Mouse (Mus musculus): Measurements from ENCODE around the gene Tex21. TPM values are rescaled to one million over a fixed set of nuclear protein-coding genes. Genes with fewer than 3 reads are reported as not detected.
"Not testable (repeated sequence)": the region's sequence is repeated elsewhere in the genome, so short reads cannot be mapped to it uniquely, and the experiment has no call there.

Gene Tex21
- polyA plus RNA-seq, 1 experiment from 2014 or later = not detected

GRCm38 (mm10) chr12:76230644-76231043, 15.9 kb downstream of the Tex21 start:
- no peak overlapping the region for H3K4me2 ChIP-seq (ENCODE audit: low read length)
- H3K9ac ChIP-seq (ENCODE audit: low read depth, low read length) = no peak overlapping the region
- H3K4me1 ChIP-seq (ENCODE audit: control insufficient read depth, insufficient read depth, low read depth, low read length) = no peaks in the 10 kb centered on the region
- no peak overlapping the region for H3K4me3 ChIP-seq (ENCODE audit: low read length)
- H3K9me3 ChIP-seq (ENCODE audit: control insufficient read depth, low read length) = no peaks in the 10 kb centered on the region
- no peak for ATAC-seq
- WGBS = 90% methylated on average over 6 of the region's 6 CpGs
- H3K27me3 ChIP-seq (replicated peaks; ENCODE audit: control insufficient read depth, insufficient read depth, low read length) = no peaks in the 10 kb centered on the region
- H3K36me3 ChIP-seq (ENCODE audit: control insufficient read depth, insufficient read depth, low read length) = no peaks in the 10 kb centered on the region
- H3K27ac ChIP-seq (ENCODE audit: low read depth, low read length) = no peak overlapping the region

GRCm38 (mm10) chr12:76222104-76222503, 24.4 kb downstream of the Tex21 start:
- H3K4me1 ChIP-seq (ENCODE audit: control insufficient read depth, insufficient read depth, low read depth, low read length); H3K9me3 ChIP-seq (ENCODE audit: control insufficient read depth, low read length); ATAC-seq; H3K27me3 ChIP-seq (replicated peaks; ENCODE audit: control insufficient read depth, insufficient read depth, low read length); H3K4me3 ChIP-seq (ENCODE audit: low read length); H3K9ac ChIP-seq (ENCODE audit: low read depth, low read length); H3K4me2 ChIP-seq (ENCODE audit: low read length); H3K27ac ChIP-seq (ENCODE audit: low read depth, low read length); H3K36me3 ChIP-seq (ENCODE audit: control insufficient read depth, insufficient read depth, low read length): not testable (repeated sequence)
- 66% methylated on average over 2 of the region's 8 CpGs for WGBS

GRCm38 (mm10) chr12:76216716-76217115, 29.8 kb downstream of the Tex21 start:
- Histone ChIP-seq H3K4me1 (ENCODE audit: control insufficient read depth, insufficient read depth, low read depth, low read length) (no peaks in the 10 kb centered on the region), H3K27ac (ENCODE audit: low read depth, low read length) (no peak overlapping the region), H3K27me3 (replicated peaks; ENCODE audit: control insufficient read depth, insufficient read depth, low read length) (no peaks in the 10 kb centered on the region), H3K4me3 (ENCODE audit: low read length) (no peak overlapping the region), H3K36me3 (ENCODE audit: control insufficient read depth, insufficient read depth, low read length) (no peaks in the 10 kb centered on the region), H3K4me2 (ENCODE audit: low read length) (no peak overlapping the region), H3K9ac (ENCODE audit: low read depth, low read length) (no peak overlapping the region), H3K9me3 (ENCODE audit: control insufficient read depth, low read length) (no peaks in the 10 kb centered on the region)
- WGBS = 73% methylated on average over 11 of the region's 11 CpGs
- ATAC-seq = no peak

GRCm38 (mm10) chr12:76215121-76215520, 31.4 kb downstream of the Tex21 start:
- WGBS = 27% methylated on average over 5 of the region's 5 CpGs
- Histone ChIP-seq H3K4me2 (ENCODE audit: low read length) (no peak overlapping the region), H3K27ac (ENCODE audit: low read depth, low read length) (no peak overlapping the region), H3K4me1 (ENCODE audit: control insufficient read depth, insufficient read depth, low read depth, low read length) (no peaks in the 10 kb centered on the region), H3K9ac (ENCODE audit: low read depth, low read length) (no peak overlapping the region), H3K27me3 (replicated peaks; ENCODE audit: control insufficient read depth, insufficient read depth, low read length) (no peaks in the 10 kb centered on the region), H3K36me3 (ENCODE audit: control insufficient read depth, insufficient read depth, low read length) (no peaks in the 10 kb centered on the region), H3K4me3 (ENCODE audit: low read length) (no peak overlapping the region), H3K9me3 (ENCODE audit: control insufficient read depth, low read length) (no peaks in the 10 kb centered on the region)
- ATAC-seq = no peak

- H3K27me3 ChIP-seq (replicated peaks; ENCODE audit: control insufficient read depth, insufficient read depth, low read length) = no peaks in the 10 kb centered on the region
- no peaks in the 10 kb centered on the region for H3K36me3 ChIP-seq (ENCODE audit: control insufficient read depth, insufficient read depth, low read length)
- no peak overlapping the region for H3K9ac ChIP-seq (ENCODE audit: low read depth, low read length)
- no peak overlapping the region for H3K27ac ChIP-seq (ENCODE audit: low read depth, low read length)
- H3K9me3 ChIP-seq (ENCODE audit: control insufficient read depth, low read length) = no peaks in the 10 kb centered on the region
- no peak for ATAC-seq
- no peaks in the 10 kb centered on the region for H3K4me1 ChIP-seq (ENCODE audit: control insufficient read depth, insufficient read depth, low read depth, low read length)
- H3K4me3 ChIP-seq (ENCODE audit: low read length) = no peak overlapping the region
- 94% methylated on average over 5 of the region's 5 CpGs for WGBS
- H3K4me2 ChIP-seq (ENCODE audit: low read length) = no peak overlapping the region
Measured at GRCm38 (mm10) chr12:76209429-76209974, 37.0 kb downstream of the Tex21 start.

GRCm38 (mm10) chr12:76200326-76200725, 46.2 kb downstream of the Tex21 start:
- Histone ChIP-seq H3K4me3 (ENCODE audit: low read length) (no peak overlapping the region), H3K36me3 (ENCODE audit: control insufficient read depth, insufficient read depth, low read length) (no peaks in the 10 kb centered on the region), H3K27ac (ENCODE audit: low read depth, low read length) (no peak overlapping the region), H3K9ac (ENCODE audit: low read depth, low read length) (no peak overlapping the region), H3K9me3 (ENCODE audit: control insufficient read depth, low read length) (no peaks in the 10 kb centered on the region), H3K4me2 (ENCODE audit: low read length) (no peak overlapping the region), H3K27me3 (replicated peaks; ENCODE audit: control insufficient read depth, insufficient read depth, low read length) (no peaks in the 10 kb centered on the region), H3K4me1 (ENCODE audit: control insufficient read depth, insufficient read depth, low read depth, low read length) (peaks cover 2% of the 10 kb centered on the region)
- no peak for ATAC-seq
- WGBS = 71% methylated on average over 4 of the region's 4 CpGs

- ATAC-seq = peak; percentile 48; the same call in 1 of the 2 replicates
- Histone ChIP-seq H3K4me1 (ENCODE audit: control insufficient read depth, insufficient read depth, low read depth, low read length) (peaks cover 2% of the 10 kb centered on the region), H3K27me3 (replicated peaks; ENCODE audit: control insufficient read depth, insufficient read depth, low read length) (no peaks in the 10 kb centered on the region), H3K9ac (ENCODE audit: low read depth, low read length) (peak overlapping the region; percentile 55), H3K36me3 (ENCODE audit: control insufficient read depth, insufficient read depth, low read length) (no peaks in the 10 kb centered on the region), H3K4me2 (ENCODE audit: low read length) (peak overlapping the region; percentile 89), H3K9me3 (ENCODE audit: control insufficient read depth, low read length) (no peaks in the 10 kb centered on the region), H3K4me3 (ENCODE audit: low read length) (peak overlapping the region; percentile 11), H3K27ac (ENCODE audit: low read depth, low read length) (no peak overlapping the region)
- 34% methylated on average over 8 of the region's 8 CpGs for WGBS
Measured at GRCm38 (mm10) chr12:76197071-76197470, 49.5 kb downstream of the Tex21 start.

DNA sequence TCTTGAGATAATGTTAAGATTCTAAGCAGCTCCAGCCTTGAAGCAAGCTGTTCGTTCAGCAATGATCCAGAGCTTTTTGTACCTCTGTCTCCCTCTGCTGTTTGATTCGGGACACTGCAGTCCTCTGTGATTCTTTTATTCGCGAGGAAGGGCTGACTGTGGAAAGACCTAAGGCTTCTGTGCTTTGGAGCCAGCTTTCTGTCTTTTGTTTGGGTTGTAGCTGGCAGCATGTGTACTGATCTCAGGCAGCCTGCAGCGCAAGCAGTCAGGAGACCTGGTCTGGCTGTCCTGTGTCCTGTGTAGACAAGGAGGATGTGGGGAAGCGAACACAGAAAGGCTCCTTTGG, 49.9 kb downstream of the Tex21 start:
- Histone ChIP-seq H3K27ac (ENCODE audit: low read depth, low read length) (no peak overlapping the region), H3K4me3 (ENCODE audit: low read length) (peak overlapping the region; percentile 40), H3K9me3 (ENCODE audit: control insufficient read depth, low read length) (no peaks in the 10 kb centered on the region), H3K4me2 (ENCODE audit: low read length) (peak overlapping the region; percentile 89), H3K4me1 (ENCODE audit: control insufficient read depth, insufficient read depth, low read depth, low read length) (peaks cover 2% of the 10 kb centered on the region), H3K36me3 (ENCODE audit: control insufficient read depth, insufficient read depth, low read length) (no peaks in the 10 kb centered on the region), H3K27me3 (replicated peaks; ENCODE audit: control insufficient read depth, insufficient read depth, low read length) (no peaks in the 10 kb centered on the region), H3K9ac (ENCODE audit: low read depth, low read length) (peak overlapping the region; percentile 55)
- WGBS = 5% methylated on average over 6 of the region's 6 CpGs
- ATAC-seq = peak; percentile 86

DNA sequence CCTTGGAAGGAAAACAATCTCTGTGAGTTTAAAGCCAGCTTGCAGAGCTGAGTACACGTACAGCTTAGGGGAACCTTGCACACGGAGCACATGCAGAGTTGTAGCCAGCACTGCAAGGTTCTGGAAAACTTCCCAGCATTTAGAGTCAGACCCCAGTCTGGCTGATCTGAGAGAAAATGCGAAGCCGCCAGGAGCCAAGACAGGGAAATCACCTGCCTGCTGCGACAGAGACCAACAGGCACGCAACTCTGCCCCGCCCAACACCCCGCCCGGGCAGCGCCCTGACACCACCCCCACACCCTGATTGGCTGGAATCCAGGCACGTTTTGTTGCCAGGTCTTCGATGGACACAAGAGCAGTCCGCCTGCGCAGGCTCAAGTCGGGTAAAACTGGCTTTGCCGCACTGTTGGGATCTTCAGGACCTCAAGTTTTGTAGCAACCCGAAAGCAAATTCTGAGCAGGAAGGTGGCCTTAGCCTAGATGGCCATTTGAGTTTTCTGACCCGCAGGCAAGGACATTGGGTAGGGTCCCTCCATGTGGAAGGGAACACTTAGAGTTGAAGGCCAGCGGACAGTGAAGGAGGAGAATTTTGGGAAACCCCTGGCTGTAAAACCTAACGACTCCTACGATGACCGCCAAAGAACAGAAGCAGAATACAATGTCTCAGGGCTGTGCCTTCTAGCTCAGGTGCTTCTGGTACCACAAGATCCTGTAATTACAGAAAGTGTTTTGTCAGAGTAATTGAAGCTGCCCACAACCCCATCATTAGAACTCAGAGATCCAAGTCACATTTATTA, 50.4 kb downstream of the Tex21 start:
- Histone ChIP-seq H3K4me2 (ENCODE audit: low read length) (peak overlapping the region; percentile 89), H3K9me3 (ENCODE audit: control insufficient read depth, low read length) (no peaks in the 10 kb centered on the region), H3K4me1 (ENCODE audit: control insufficient read depth, insufficient read depth, low read depth, low read length) (peaks cover 2% of the 10 kb centered on the region), H3K4me3 (ENCODE audit: low read length) (peak overlapping the region; percentile 40), H3K27me3 (replicated peaks; ENCODE audit: control insufficient read depth, insufficient read depth, low read length) (no peaks in the 10 kb centered on the region), H3K36me3 (ENCODE audit: control insufficient read depth, insufficient read depth, low read length) (no peaks in the 10 kb centered on the region), H3K9ac (ENCODE audit: low read depth, low read length) (peak overlapping the region; percentile 11), H3K27ac (ENCODE audit: low read depth, low read length) (peak overlapping the region; percentile 41; the same call in 1 of the 2 replicates)
- WGBS = 1% methylated on average over 22 of the region's 22 CpGs
- peak; percentile 81 for ATAC-seq

Data from hindbrain, embryonic 16.5 days (tissue).